Mouse (Mus musculus) left cerebral cortex, adult 18-20 months (tissue): ENCODE data around the gene Limk1. TPM values are rescaled to one million over a fixed set of nuclear protein-coding genes. Genes with fewer than 3 reads are reported as not detected.
A peak's percentile ranks its signal among the peaks of the same experiment; 100 is the strongest.

Experiments
- DNase-seq, 2 experiments: peaks; one replicate each; pipeline ENCODE4 v3.0.0; 2021 to 2022; ENCODE audit warnings: low spot score in 2 of 2, mixed read lengths in 1 of 2
- long read RNA-seq, 2 experiments: library from polyadenylated mRNA; stranded (forward); transcript quantifications; one replicate each; pipeline ENCODE4 v2.0.0; 2021
- total RNA-seq, 2 experiments: library from RNA; stranded (reverse); gene quantifications; 2 replicates each; pipeline ENCODE4 v1.2.3; 2021

The Limk1 gene
- 10 to 100 TPM; 59.8 to 63.7 TPM for total RNA-seq
- long read RNA-seq, experiment 1, partial matches to known transcripts = 2 of 3 reads
- long read RNA-seq, experiment 1, other reads (novel, unspliced or antisense) = 0 of 3 reads
- long read RNA-seq, experiment 2, partial matches to known transcripts = 0 of 5 reads
- long read RNA-seq, experiment 2, other reads (novel, unspliced or antisense) = 3 of 5 reads

GRCm38 (mm10) chr5:134688086-134688717 lies at the start of gene Limk1:
Gene Limk1 (minus strand): TSS chr5:134688598.
- DNase-seq = no peak

GRCm38 (mm10) chr5:134734920-134735319 lies 46.5 kb upstream of the Limk1 start:
- DNase-seq = no peak

GRCm38 (mm10) chr5:134734072-134734471 lies 45.7 kb upstream of the Limk1 start:
- DNase-seq = peak in 1 of 2 experiments; percentile 17

GRCm38 (mm10) chr5:134733241-134733640 lies 44.8 kb upstream of the Limk1 start:
- DNase-seq = no peak

GRCm38 (mm10) chr5:134729124-134729523 lies 40.7 kb upstream of the Limk1 start:
- DNase-seq = no peak

GRCm38 (mm10) chr5:134728535-134728934 lies 40.1 kb upstream of the Limk1 start:
- DNase-seq = no peak

GRCm38 (mm10) chr5:134727001-134727639 lies 38.7 kb upstream of the Limk1 start:
- no peak for DNase-seq

GRCm38 (mm10) chr5:134725299-134725698 lies 36.9 kb upstream of the Limk1 start:
- no peak for DNase-seq

GRCm38 (mm10) chr5:134720058-134720457 lies 31.7 kb upstream of the Limk1 start:
- no peak for DNase-seq

- DNase-seq = no peak
Measured at GRCm38 (mm10) chr5:134711076-134711475, 22.7 kb upstream of the Limk1 start.

- no peak for DNase-seq
Measured at GRCm38 (mm10) chr5:134709275-134709674, 20.9 kb upstream of the Limk1 start.

- peak; percentile 72 to 84 for DNase-seq
Measured at GRCm38 (mm10) chr5:134704157-134704556, 15.8 kb upstream of the Limk1 start.

GRCm38 (mm10) chr5:134695539-134695938 lies 7.1 kb upstream of the Limk1 start:
- no peak for DNase-seq

GRCm38 (mm10) chr5:134695082-134695481 lies 6.7 kb upstream of the Limk1 start:
- no peak for DNase-seq

GRCm38 (mm10) chr5:134692704-134693103 lies 4.3 kb upstream of the Limk1 start:
- no peak for DNase-seq

- DNase-seq = peak; percentile 95 to 98
Measured at GRCm38 (mm10) chr5:134688718-134689284, 403 bp upstream of the Limk1 start.

- no peak for DNase-seq
Measured at GRCm38 (mm10) chr5:134687187-134687586, 1.2 kb downstream of the Limk1 start.

GRCm38 (mm10) chr5:134686541-134686940 lies 1.9 kb downstream of the Limk1 start:
- DNase-seq = no peak

- no peak for DNase-seq
Measured at GRCm38 (mm10) chr5:134684398-134684797, 4.0 kb downstream of the Limk1 start.

GRCm38 (mm10) chr5:134683813-134684212 lies 4.6 kb downstream of the Limk1 start:
- DNase-seq = no peak

GRCm38 (mm10) chr5:134680238-134680637 lies 8.2 kb downstream of the Limk1 start:
- no peak for DNase-seq
